Mouse (Mus musculus) liver, embryonic 16.5 days (tissue): ENCODE results near the gene Slc45a1. TPM values are rescaled to one million over a fixed set of nuclear protein-coding genes. Genes with fewer than 3 reads are reported as not detected.

Experiments used
- ATAC-seq: fragments of 200-750 bp; cut with Nextera tagmentation; 2 replicates; pipeline ENCODE4 v1.8.0; 2017; ENCODE audit warnings: low read depth, mild to moderate bottlenecking, moderate number of reproducible peaks, moderate library complexity
- H3K27ac ChIP-seq: fragments of 300-500 bp; sonication (generic); 2 replicates; pipeline ENCODE4 v1.5.1; 2014; ENCODE audit warnings: mild to moderate bottlenecking, low read length
- H3K27me3 ChIP-seq: fragments of 300-500 bp; sonication (generic); 2 replicates; pipeline ENCODE4 v1.6.1; 2014; ENCODE audit warnings: low read depth, low read length, mixed read lengths; ENCODE audit not compliant: control insufficient read depth, insufficient read depth
- H3K36me3 ChIP-seq: fragments of 300-500 bp; sonication (generic); 2 replicates; pipeline ENCODE4 v1.6.1; 2014; ENCODE audit warnings: mild to moderate bottlenecking; ENCODE audit not compliant: control insufficient read depth, insufficient read depth
- H3K4me1 ChIP-seq: fragments of 300-500 bp; sonication (generic); 2 replicates; pipeline ENCODE4 v1.6.1; 2014; ENCODE audit warnings: low read depth, low read length, mixed read lengths; ENCODE audit not compliant: control insufficient read depth
- H3K4me2 ChIP-seq: fragments of 300-500 bp; sonication (generic); 2 replicates; pipeline ENCODE4 v1.6.1; 2014; ENCODE audit warnings: low read depth, low read length, mixed read lengths
- H3K4me3 ChIP-seq: fragments of 300-500 bp; sonication (generic); 2 replicates; pipeline ENCODE4 v1.5.1; 2014; ENCODE audit warnings: low read depth, mild to moderate bottlenecking, low read length
- H3K9ac ChIP-seq: fragments of 300-500 bp; sonication (generic); 2 replicates; pipeline ENCODE4 v1.6.1; 2014; ENCODE audit warnings: low read depth, low read length
- H3K9me3 ChIP-seq: fragments of 300-500 bp; sonication (generic); replicated peaks from 2 replicates; pipeline ENCODE4 v1.6.1; 2016; ENCODE audit warnings: low read length; ENCODE audit not compliant: control insufficient read depth
- WGBS: fragments of 180-500 bp; shearing (Covaris S2); extraction: QIAGEN DNeasy Blood & Tissue Kit; methylation state at CpG from one replicate; pipeline ENCODE4 v1.1.7; 2014; ENCODE audit not compliant: insufficient replicate concordance; 5-methylcytosine and 5-hydroxymethylcytosine counted together
- polyA plus RNA-seq: library from polyadenylated mRNA; unstranded; fragments of >200 nt; fragmentation: Nextera tagmentation; extraction: Ambion mirVana; gene quantifications from 2 replicates; pipeline ENCODE4 v1.2.1, GENCODE M21; 2015

Gene Slc45a1
- polyA plus RNA-seq, 1 experiment from 2014 or later: not detected

DNA sequence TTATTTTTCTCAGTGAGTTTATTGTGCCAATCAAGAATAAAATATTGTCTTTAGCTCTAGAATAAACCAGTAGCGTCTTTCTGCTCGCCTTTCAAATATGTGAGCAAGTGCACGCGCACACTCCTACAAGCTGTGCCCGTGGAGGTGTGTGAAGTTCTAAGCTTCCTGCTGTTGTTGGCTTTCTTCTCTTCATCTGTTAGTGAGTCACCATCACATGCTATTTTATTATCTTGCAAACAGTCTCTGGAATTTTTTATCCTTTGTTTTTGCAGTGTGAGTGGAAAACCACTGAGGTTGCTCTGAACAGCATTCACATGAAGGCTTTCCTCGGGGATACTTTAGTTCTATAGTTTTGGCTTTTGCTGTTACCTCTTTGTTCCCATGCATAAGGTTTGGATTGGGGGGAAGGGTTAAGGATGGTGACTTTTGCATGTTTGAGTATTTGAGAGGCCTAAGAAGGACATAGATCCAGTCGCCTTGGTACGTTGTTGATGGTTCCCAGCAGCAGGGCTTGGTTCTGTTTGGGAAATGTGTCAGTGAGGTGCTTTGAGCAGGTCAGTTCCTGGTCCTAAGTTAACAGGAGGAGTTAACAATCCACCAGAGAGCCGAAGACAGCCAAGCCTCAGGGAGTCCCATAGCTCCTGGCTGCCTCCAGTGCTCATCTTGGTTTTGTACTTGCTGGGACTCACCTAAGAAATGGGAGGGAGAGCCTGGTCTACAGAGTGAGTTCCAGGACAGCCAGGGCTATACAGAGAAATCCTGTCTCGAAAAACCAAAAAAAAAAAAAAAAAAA, 69.8 kb downstream of the Slc45a1 start:
- no peaks in the 10 kb centered on the region for H3K36me3 ChIP-seq
- H3K9me3 ChIP-seq: no peaks in the 10 kb centered on the region
- H3K4me3 ChIP-seq: no peak overlapping the region
- no peak overlapping the region for H3K9ac ChIP-seq
- H3K4me2 ChIP-seq: no peak overlapping the region
- peaks cover 39% of the 10 kb centered on the region for H3K4me1 ChIP-seq
- ATAC-seq: no peak
- H3K27ac ChIP-seq: no peak overlapping the region
- H3K27me3 ChIP-seq: no peaks in the 10 kb centered on the region
- WGBS: 73% methylated on average over 10 of the region's 10 CpGs

Other genes with a start within 250 kb of the Slc45a1 start
- gene Errfi1, start 201.7 kb upstream of the Slc45a1 start, polyA plus RNA-seq: 38.7 and 41.4 TPM in 2 replicates